Mouse (Mus musculus): ENCODE measurements around the gene Mob1b. TPM values are rescaled to one million over a fixed set of nuclear protein-coding genes. Genes with fewer than 3 reads are reported as not detected.

Gene Mob1b
- polyA plus RNA-seq, 1 experiment = 4.6 TPM

GRCm38 (mm10) chr5:88764430-88764986 is 43.9 kb downstream of the Mob1b start:
- H3K4me3 ChIP-seq = peak overlapping the region; percentile 55
- TF ChIP-seq SRF (IDR thresholded peaks at IDR 0.05; ENCODE audit: control insufficient read depth, insufficient read length, low read depth) = no peak
- TF ChIP-seq CEBPB (IDR thresholded peaks at IDR 0.05; ENCODE audit: insufficient read depth, poor library complexity, severe bottlenecking) = 0 out of 2 replicates have a peak, but pooled peaks have one; percentile 67

GRCm38 (mm10) chr5:88764987-88765481 is 44.4 kb downstream of the Mob1b start, which contains the start of gene Dck:
Dck (plus strand) TSS chr5:88764996.
- Histone ChIP-seq H3K4me3 (peak within 1 kb of the TSS; percentile 55), H3K27me3 (ENCODE audit: control insufficient read depth, insufficient read depth, insufficient read length) (no peaks in the 10 kb centered on the region), H3K79me2 (ENCODE audit: control insufficient read depth, insufficient read depth) (peaks cover 20% of the 10 kb centered on the region), H3ac (ENCODE audit: control insufficient read depth, insufficient read length) (peak within 1 kb of the TSS; percentile 39), H3K36me3 (ENCODE audit: control insufficient read depth, insufficient read depth) (peaks cover under 1% of the 10 kb centered on the region), H3K4me2 (ENCODE audit: low read depth) (peak within 1 kb of the TSS; percentile 84)
- no peak for TF ChIP-seq SRF (IDR thresholded peaks at IDR 0.05; ENCODE audit: control insufficient read depth, insufficient read length, low read depth)
- TF ChIP-seq POLR2AphosphoS2 (IDR thresholded peaks at IDR 0.05; ENCODE audit: insufficient read length, low read depth) = peak; percentile 69
- peak; percentile 69 for TF ChIP-seq POLR2A (IDR thresholded peaks at IDR 0.05; ENCODE audit: insufficient read length, low read depth)
- peak; percentile 86 for TF ChIP-seq E2F4 (IDR thresholded peaks at IDR 0.05; ENCODE audit: insufficient read depth)

More at GRCm38 (mm10) chr5:88764430-88764986, 43.9 kb downstream of the Mob1b start:
- Histone ChIP-seq H3K79me2 (ENCODE audit: control insufficient read depth, insufficient read depth) (peaks cover 20% of the 10 kb centered on the region), H3K27me3 (ENCODE audit: control insufficient read depth, insufficient read depth, insufficient read length) (no peaks in the 10 kb centered on the region), H3ac (ENCODE audit: control insufficient read depth, insufficient read length) (peak overlapping the region; percentile 39), H3K36me3 (ENCODE audit: control insufficient read depth, insufficient read depth) (no peaks in the 10 kb centered on the region), H3K4me2 (ENCODE audit: low read depth) (peak overlapping the region; percentile 84)

- Histone ChIP-seq H3K79me2 (ENCODE audit: control insufficient read depth, insufficient read depth) (peaks cover 20% of the 10 kb centered on the region), H3K4me2 (ENCODE audit: low read depth) (peak overlapping the region; percentile 78), H3K36me3 (ENCODE audit: control insufficient read depth, insufficient read depth) (peaks cover 4% of the 10 kb centered on the region), H3ac (ENCODE audit: control insufficient read depth, insufficient read length) (peak overlapping the region; percentile 39), H3K27me3 (ENCODE audit: control insufficient read depth, insufficient read depth, insufficient read length) (no peaks in the 10 kb centered on the region), H3K4me3 (peak overlapping the region; percentile 55)
- TF ChIP-seq MYOG (IDR thresholded peaks at IDR 0.05; ENCODE audit: control insufficient read depth in 1 of 3, insufficient read depth in 1 of 3, insufficient read length in 2 of 3, low read depth in 2 of 3) (no peak), USF1 (IDR thresholded peaks at IDR 0.05; ENCODE audit: low read depth) (no peak), SRF (IDR thresholded peaks at IDR 0.05; ENCODE audit: control insufficient read depth, insufficient read length, low read depth) (no peak), E2F4 (IDR thresholded peaks at IDR 0.05; ENCODE audit: insufficient read depth) (no peak), POLR2AphosphoS2 (IDR thresholded peaks at IDR 0.05; ENCODE audit: insufficient read length, low read depth) (no peak), MAX (IDR thresholded peaks at IDR 0.05; ENCODE audit: low read depth) (no peak), TCF12 (IDR thresholded peaks at IDR 0.05; ENCODE audit: insufficient read depth, poor library complexity, severe bottlenecking) (no peak), TCF3 (IDR thresholded peaks at IDR 0.05; ENCODE audit: insufficient read length, low read depth) (no peak), CEBPB (IDR thresholded peaks at IDR 0.05; ENCODE audit: insufficient read depth, poor library complexity, severe bottlenecking) (no peak), MYOD1 (IDR thresholded peaks at IDR 0.05; ENCODE audit: control insufficient read depth in 1 of 3, insufficient read length in 2 of 3, low read depth in 2 of 3) (no peak), REST (IDR thresholded peaks at IDR 0.05; ENCODE audit: insufficient read depth, insufficient read length) (no peak), POLR2A (IDR thresholded peaks at IDR 0.05; ENCODE audit: insufficient read length, low read depth) (no peak)
Measured at GRCm38 (mm10) chr5:88765587-88765986, 44.9 kb downstream of the Mob1b start.

- H3K27me3 ChIP-seq (ENCODE audit: control insufficient read depth, insufficient read depth, insufficient read length) = no peaks in the 10 kb centered on the region
- peaks cover 4% of the 10 kb centered on the region for H3K36me3 ChIP-seq (ENCODE audit: control insufficient read depth, insufficient read depth)
- no peak overlapping the region for H3ac ChIP-seq (ENCODE audit: control insufficient read depth, insufficient read length)
- peaks cover 20% of the 10 kb centered on the region for H3K79me2 ChIP-seq (ENCODE audit: control insufficient read depth, insufficient read depth)
- peak overlapping the region; percentile 55 for H3K4me3 ChIP-seq
- TF ChIP-seq REST (IDR thresholded peaks at IDR 0.05; ENCODE audit: insufficient read depth, insufficient read length) = no peak
- no peak for TF ChIP-seq USF1 (IDR thresholded peaks at IDR 0.05; ENCODE audit: low read depth)
- no peak for TF ChIP-seq MAX (IDR thresholded peaks at IDR 0.05; ENCODE audit: low read depth)
- TF ChIP-seq TCF12 (IDR thresholded peaks at IDR 0.05; ENCODE audit: insufficient read depth, poor library complexity, severe bottlenecking) = no peak
- TF ChIP-seq MYOG (IDR thresholded peaks at IDR 0.05; ENCODE audit: control insufficient read depth in 1 of 3, insufficient read depth in 1 of 3, insufficient read length in 2 of 3, low read depth in 2 of 3) = no peak
- no peak for TF ChIP-seq SRF (IDR thresholded peaks at IDR 0.05; ENCODE audit: control insufficient read depth, insufficient read length, low read depth)
- TF ChIP-seq CEBPB (IDR thresholded peaks at IDR 0.05; ENCODE audit: insufficient read depth, poor library complexity, severe bottlenecking) = no peak
- TF ChIP-seq POLR2A (IDR thresholded peaks at IDR 0.05; ENCODE audit: insufficient read length, low read depth) = no peak
- H3K4me2 ChIP-seq (ENCODE audit: low read depth) = peak overlapping the region; percentile 78
Measured at GRCm38 (mm10) chr5:88766121-88766520, 45.5 kb downstream of the Mob1b start.

- Histone ChIP-seq H3K4me2 (ENCODE audit: low read depth) (no peak overlapping the region), H3K36me3 (ENCODE audit: control insufficient read depth, insufficient read depth) (peaks cover 4% of the 10 kb centered on the region), H3K4me3 (no peak overlapping the region), H3K27me3 (ENCODE audit: control insufficient read depth, insufficient read depth, insufficient read length) (no peaks in the 10 kb centered on the region), H3K79me2 (ENCODE audit: control insufficient read depth, insufficient read depth) (peaks cover 20% of the 10 kb centered on the region), H3ac (ENCODE audit: control insufficient read depth, insufficient read length) (no peak overlapping the region)
- TF ChIP-seq TCF3 (IDR thresholded peaks at IDR 0.05; ENCODE audit: insufficient read length, low read depth) = no peak
- no peak for TF ChIP-seq TCF12 (IDR thresholded peaks at IDR 0.05; ENCODE audit: insufficient read depth, poor library complexity, severe bottlenecking)
- TF ChIP-seq REST (IDR thresholded peaks at IDR 0.05; ENCODE audit: insufficient read depth, insufficient read length) = no peak
- TF ChIP-seq SRF (IDR thresholded peaks at IDR 0.05; ENCODE audit: control insufficient read depth, insufficient read length, low read depth) = no peak
- no peak for TF ChIP-seq POLR2A (IDR thresholded peaks at IDR 0.05; ENCODE audit: insufficient read length, low read depth)
- TF ChIP-seq CEBPB (IDR thresholded peaks at IDR 0.05; ENCODE audit: insufficient read depth, poor library complexity, severe bottlenecking) = no peak
- TF ChIP-seq E2F4 (IDR thresholded peaks at IDR 0.05; ENCODE audit: insufficient read depth) = no peak
- TF ChIP-seq USF1 (IDR thresholded peaks at IDR 0.05; ENCODE audit: low read depth) = no peak
- no peak for TF ChIP-seq MYOG (IDR thresholded peaks at IDR 0.05; ENCODE audit: control insufficient read depth in 1 of 3, insufficient read depth in 1 of 3, insufficient read length in 2 of 3, low read depth in 2 of 3)
- TF ChIP-seq MAX (IDR thresholded peaks at IDR 0.05; ENCODE audit: low read depth) = no peak
- TF ChIP-seq MYOD1 (IDR thresholded peaks at IDR 0.05; ENCODE audit: control insufficient read depth in 1 of 3, insufficient read length in 2 of 3, low read depth in 2 of 3) = no peak
- no peak for TF ChIP-seq POLR2AphosphoS2 (IDR thresholded peaks at IDR 0.05; ENCODE audit: insufficient read length, low read depth)
Measured at GRCm38 (mm10) chr5:88766863-88767262, 46.2 kb downstream of the Mob1b start.

All from myocyte (in vitro differentiated cells).